Mouse (Mus musculus) heart, postnatal 0 days (tissue): ENCODE measurements around the gene Peli2. TPM values are rescaled to one million over a fixed set of nuclear protein-coding genes. Genes with fewer than 3 reads are reported as not detected.

Experiments used
- ATAC-seq: fragments of 200-750 bp; cut with Nextera tagmentation; 2 replicates; pipeline ENCODE4 v1.8.0; 2017; ENCODE audit warnings: low read depth, moderate number of reproducible peaks, moderate library complexity; ENCODE audit not compliant: insufficient read depth
- DNase-seq: peaks from one replicate; pipeline ENCODE4 v3.0.0-alpha.2; 2016; ENCODE audit warnings: low spot score
- H3K27ac ChIP-seq: fragments of 300-500 bp; sonication (generic); 2 replicates; pipeline ENCODE4 v1.5.1; 2014; ENCODE audit warnings: low read depth, mild to moderate bottlenecking
- H3K27me3 ChIP-seq: fragments of 300-500 bp; sonication (generic); 2 replicates; pipeline ENCODE4 v1.6.1; 2014; ENCODE audit warnings: low read length, mixed read lengths; ENCODE audit not compliant: control insufficient read depth, insufficient read depth
- H3K36me3 ChIP-seq: fragments of 300-500 bp; sonication (generic); replicated peaks from 2 replicates; pipeline ENCODE4 v1.6.1; 2014; ENCODE audit warnings: low read length, mixed read lengths; ENCODE audit not compliant: control insufficient read depth, insufficient read depth
- H3K4me1 ChIP-seq: fragments of 300-500 bp; sonication (generic); 2 replicates; pipeline ENCODE4 v1.6.1; 2014; ENCODE audit warnings: antibody characterized with exemption; ENCODE audit not compliant: control insufficient read depth, insufficient read depth
- H3K4me2 ChIP-seq: fragments of 300-500 bp; sonication (generic); 2 replicates; pipeline ENCODE4 v1.6.1; 2014; ENCODE audit warnings: low read depth, mild to moderate bottlenecking, low read length, moderate library complexity
- H3K4me3 ChIP-seq: fragments of 300-500 bp; sonication (generic); 2 replicates; pipeline ENCODE4 v1.5.1; 2014; ENCODE audit warnings: low read depth, low read length
- H3K9ac ChIP-seq: fragments of 300-500 bp; sonication (generic); replicated peaks from 2 replicates; pipeline ENCODE4 v1.6.1; 2014; ENCODE audit warnings: low read depth, low read length, mixed read lengths
- H3K9me3 ChIP-seq: fragments of 300-500 bp; sonication (generic); replicated peaks from 2 replicates; pipeline ENCODE4 v1.6.1; 2016; ENCODE audit warnings: low read length; ENCODE audit not compliant: control insufficient read depth
- CTCF ChIP-seq: IDR thresholded peaks from 2 replicates; pipeline ENCODE4 v1.5.1; 2016; ENCODE audit warnings: antibody characterized with exemption, control low read depth, low read depth
- EP300 ChIP-seq: IDR thresholded peaks from 2 replicates; pipeline ENCODE4 v1.6.1; 2016; ENCODE audit warnings: antibody characterized with exemption, low read depth
- WGBS: fragments of 180-500 bp; shearing (Covaris S2); extraction: QIAGEN DNeasy Blood & Tissue Kit; methylation state at CpG from one replicate; pipeline ENCODE4 v1.1.7; 2014; 5-methylcytosine and 5-hydroxymethylcytosine counted together
- polyA plus RNA-seq: library from polyadenylated mRNA; unstranded; fragments of >200 nt; fragmentation: Nextera tagmentation; extraction: Ambion mirVana; gene quantifications from 2 replicates; pipeline ENCODE4 v1.2.1, GENCODE M21; 2015
- total RNA-seq: library from RNA; depleted of rRNA; stranded (reverse); fragments of >200 nt; gene quantifications from 2 replicates; pipeline ENCODE4 v1.2.3, GENCODE M21; 2014; ENCODE audit warnings: low replicate concordance

Peli2 gene
- total and polyA plus RNA-seq, 2 experiments from 2014 or later = 2.1 to 18.2 TPM

DNA sequence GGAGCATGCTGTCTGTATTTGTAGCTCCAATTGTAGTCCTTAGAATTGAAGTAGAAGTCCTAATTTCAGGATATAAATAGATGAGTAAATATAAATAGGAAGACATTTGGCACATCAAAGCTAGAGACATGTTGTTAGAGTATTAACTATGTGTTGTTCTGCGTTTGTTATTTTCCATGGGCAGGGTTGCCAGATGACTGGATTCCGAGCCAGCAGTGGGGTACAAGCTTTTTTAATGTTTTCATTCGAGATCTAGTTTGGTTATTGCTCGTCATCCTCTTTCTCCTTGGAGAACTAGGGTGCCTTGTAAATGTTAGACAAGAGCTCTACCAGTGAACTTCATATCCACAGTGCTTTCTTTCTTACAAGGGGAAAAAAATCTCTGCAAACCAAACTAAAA lies 78.9 kb downstream of the Peli2 start:
- no peak for ATAC-seq
- no peaks in the 10 kb centered on the region for H3K36me3 ChIP-seq
- H3K9me3 ChIP-seq = no peaks in the 10 kb centered on the region
- 79% methylated on average over 4 of the region's 4 CpGs for WGBS
- no peak for DNase-seq
- H3K4me1 ChIP-seq = peaks cover 4% of the 10 kb centered on the region
- no peak overlapping the region for H3K9ac ChIP-seq
- no peak overlapping the region for H3K4me2 ChIP-seq
- H3K27ac ChIP-seq = no peak overlapping the region
- no peak overlapping the region for H3K4me3 ChIP-seq
- H3K27me3 ChIP-seq = no peaks in the 10 kb centered on the region
- TF ChIP-seq CTCF (no peak), EP300 (no peak)

DNA sequence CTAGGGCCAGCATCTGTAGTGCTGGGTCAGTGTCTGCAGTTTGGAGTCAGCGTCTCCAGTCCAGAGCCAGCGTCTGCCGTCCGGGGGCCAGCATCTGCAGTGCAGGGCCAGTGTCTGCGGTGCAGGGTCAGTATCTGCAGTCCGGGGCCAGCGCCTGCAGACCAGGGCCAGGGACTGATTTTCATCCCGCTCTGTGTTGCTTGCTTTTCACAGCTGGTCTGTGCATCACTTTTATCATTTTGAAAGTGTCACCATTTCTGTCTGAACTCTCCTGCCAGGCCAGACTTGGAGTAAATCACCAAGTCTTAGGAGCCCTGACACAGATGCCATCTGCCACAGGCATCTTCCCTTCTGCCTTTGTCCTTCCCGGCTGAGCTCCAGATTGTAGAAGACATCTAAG lies 79.7 kb downstream of the Peli2 start:
- H3K4me3 ChIP-seq = no peak overlapping the region
- TF ChIP-seq CTCF (no peak), EP300 (no peak)
- H3K27me3 ChIP-seq = peaks cover 4% of the 10 kb centered on the region; the same call in 1 of the 2 replicates
- H3K4me1 ChIP-seq = peaks cover 4% of the 10 kb centered on the region
- no peaks in the 10 kb centered on the region for H3K9me3 ChIP-seq
- 75% methylated on average over 9 of the region's 9 CpGs for WGBS
- ATAC-seq = no peak
- no peak overlapping the region for H3K27ac ChIP-seq
- no peak overlapping the region for H3K4me2 ChIP-seq
- H3K9ac ChIP-seq = no peak overlapping the region
- DNase-seq = no peak
- no peaks in the 10 kb centered on the region for H3K36me3 ChIP-seq

DNA sequence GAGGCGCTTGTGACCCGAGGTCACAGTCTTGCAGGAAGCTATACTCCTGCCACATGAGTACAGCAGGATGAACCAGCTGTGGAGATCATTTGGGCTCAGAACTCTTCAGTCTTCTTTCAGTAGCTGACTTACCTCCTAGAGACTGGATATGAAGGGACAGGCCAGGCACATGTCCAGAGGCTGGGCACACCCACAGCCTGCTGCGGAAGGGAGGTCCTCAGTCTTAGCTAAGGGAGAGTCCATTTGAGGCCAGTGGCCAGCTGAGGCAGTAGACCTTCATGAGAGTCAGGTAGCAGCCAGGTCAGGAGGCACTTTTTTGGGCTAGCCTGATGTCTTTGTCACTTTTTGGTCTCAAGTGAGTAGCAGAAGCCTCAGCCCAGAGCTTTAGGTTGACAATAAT lies 80.2 kb downstream of the Peli2 start:
- Histone ChIP-seq H3K4me2 (no peak overlapping the region), H3K9ac (no peak overlapping the region), H3K4me3 (no peak overlapping the region), H3K27me3 (peaks cover 4% of the 10 kb centered on the region; the same call in 1 of the 2 replicates), H3K27ac (no peak overlapping the region), H3K9me3 (no peaks in the 10 kb centered on the region), H3K4me1 (peaks cover 4% of the 10 kb centered on the region), H3K36me3 (no peaks in the 10 kb centered on the region)
- 58% methylated on average over 3 of the region's 3 CpGs for WGBS
- TF ChIP-seq CTCF (no peak), EP300 (no peak)
- ATAC-seq (peak; percentile 36; the same call in 1 of the 2 replicates), DNase-seq (no peak)

DNA sequence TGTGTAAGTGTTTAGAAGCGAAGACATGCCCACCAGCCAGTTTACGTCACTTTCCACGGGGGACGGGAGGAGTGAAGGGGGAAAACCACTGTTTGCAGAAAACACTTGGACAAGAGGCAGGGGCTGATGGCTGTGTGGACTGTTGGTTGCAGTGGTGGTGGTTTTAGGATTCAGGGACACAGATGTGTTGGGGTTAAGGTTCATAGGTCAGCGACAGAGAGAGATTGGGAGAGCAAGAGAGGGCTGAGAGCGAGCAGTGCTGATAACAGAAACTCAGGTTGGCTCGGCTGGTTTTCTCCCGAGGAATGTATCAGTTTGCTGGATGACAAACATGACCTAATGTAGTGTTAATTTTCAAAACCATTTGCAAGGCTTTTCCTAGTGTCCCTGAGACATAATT lies 80.8 kb downstream of the Peli2 start:
- H3K27ac ChIP-seq = no peak overlapping the region
- H3K36me3 ChIP-seq = no peaks in the 10 kb centered on the region
- no peak overlapping the region for H3K4me2 ChIP-seq
- no peak overlapping the region for H3K9ac ChIP-seq
- peaks cover 4% of the 10 kb centered on the region for H3K4me1 ChIP-seq
- H3K27me3 ChIP-seq = peaks cover 4% of the 10 kb centered on the region; the same call in 1 of the 2 replicates
- ATAC-seq = no peak
- DNase-seq = no peak
- WGBS = 60% methylated on average over 8 of the region's 8 CpGs
- no peaks in the 10 kb centered on the region for H3K9me3 ChIP-seq
- TF ChIP-seq EP300 (no peak), CTCF (no peak)
- H3K4me3 ChIP-seq = no peak overlapping the region

DNA sequence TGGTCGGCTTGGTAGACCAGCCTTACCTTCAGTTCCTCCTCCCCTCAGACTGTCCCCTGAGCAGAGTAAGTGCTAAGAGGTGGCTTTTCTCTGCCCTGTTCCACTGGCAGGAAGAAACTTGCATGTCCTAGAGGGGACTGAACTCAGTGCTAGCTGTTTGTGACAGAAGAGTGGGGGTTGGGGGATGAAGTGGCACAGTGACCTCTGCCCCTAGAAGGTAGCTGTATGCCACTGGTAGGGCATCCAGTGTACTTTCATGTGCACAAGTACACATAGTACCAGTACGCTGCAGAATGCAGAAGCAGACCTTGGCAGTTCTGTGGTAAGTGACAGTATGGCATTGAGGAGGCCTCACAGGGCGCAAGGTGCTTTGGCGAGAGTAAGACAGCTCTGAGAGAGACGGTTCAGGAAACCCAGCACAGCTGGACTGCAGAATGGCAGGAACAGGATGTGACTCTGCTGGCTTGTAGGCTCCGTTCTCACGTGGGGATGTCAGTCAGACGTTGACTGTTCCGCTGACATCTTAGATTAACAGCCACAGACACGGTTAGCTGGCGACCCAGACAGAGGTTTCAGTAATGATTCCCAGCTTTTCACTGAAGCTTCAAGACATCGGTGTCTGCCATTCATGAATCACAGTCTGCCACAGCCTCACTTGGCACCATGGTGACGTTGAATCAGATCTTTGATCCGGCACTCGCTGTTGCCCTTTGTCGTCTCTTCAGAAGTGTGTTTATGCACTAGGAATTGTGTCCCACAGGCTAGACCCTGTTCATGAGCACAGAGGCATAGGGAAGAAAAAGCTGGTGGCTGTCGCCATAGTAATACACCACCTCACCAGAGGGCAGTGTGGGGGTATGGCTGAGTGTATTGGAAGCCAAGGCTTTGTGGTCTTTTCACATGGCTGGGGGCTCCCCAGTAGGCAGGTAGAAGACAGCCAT lies 81.7 kb downstream of the Peli2 start:
- H3K4me2 ChIP-seq = peak overlapping the region; percentile 18; the same call in 1 of the 2 replicates
- H3K4me1 ChIP-seq = peaks cover 3% of the 10 kb centered on the region
- ATAC-seq = no peak
- 56% methylated on average over 17 of the region's 17 CpGs for WGBS
- no peak overlapping the region for H3K27ac ChIP-seq
- TF ChIP-seq EP300 = no peak
- no peak for TF ChIP-seq CTCF
- H3K4me3 ChIP-seq = no peak overlapping the region
- no peak overlapping the region for H3K9ac ChIP-seq
- H3K36me3 ChIP-seq = no peaks in the 10 kb centered on the region
- DNase-seq = no peak
- H3K9me3 ChIP-seq = no peaks in the 10 kb centered on the region
- H3K27me3 ChIP-seq = peaks cover 8% of the 10 kb centered on the region; the same call in 1 of the 2 replicates
